Mouse (Mus musculus) spleen, adult 2 months (tissue): ENCODE results near the gene H2-T24.

Experiments
- CTCF ChIP-seq: fragments of 200-500 bp; IDR thresholded peaks from 2 replicates; pipeline ENCODE4 v1.5.1; 2011; ENCODE audit warnings: mild to moderate bottlenecking, inconsistent platforms; ENCODE audit not compliant: insufficient read depth, insufficient read length, insufficient replicate concordance; ENCODE audit errors: extremely low read depth
- POLR2A ChIP-seq: fragments of 200-500 bp; IDR thresholded peaks from 2 replicates; pipeline ENCODE4 v1.6.1; 2011; ENCODE audit warnings: low read depth, low read length, inconsistent platforms

DNA sequence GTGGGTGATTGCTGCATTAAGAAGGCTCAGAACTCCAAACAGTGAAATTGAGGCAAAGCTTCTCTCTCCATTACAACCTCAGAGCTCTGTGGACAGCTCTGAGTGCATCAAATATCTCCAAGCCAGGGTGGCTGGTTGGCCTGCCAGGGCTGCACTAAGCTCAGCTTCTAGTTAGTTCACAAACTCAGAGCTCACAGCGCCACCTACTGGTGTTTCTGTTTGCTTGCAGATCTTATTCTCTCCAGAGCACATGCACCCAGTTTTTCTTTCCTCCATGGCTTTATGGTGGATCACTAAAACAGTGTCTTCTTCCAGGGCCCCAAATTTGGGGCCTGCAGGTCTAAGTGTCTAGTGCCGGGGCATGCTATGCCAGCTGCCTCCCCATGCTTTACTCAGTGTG lies 40.5 kb upstream of the H2-T24 start:
- no peak for TF ChIP-seq POLR2A
- TF ChIP-seq CTCF: peak; percentile 70; the same call in 1 of the 2 replicates
